Mouse (Mus musculus) erythroblast, embryonic 14.5 days (primary cell): ENCODE data around the gene Defb23. TPM values are rescaled to one million over a fixed set of nuclear protein-coding genes. Genes with fewer than 3 reads are reported as not detected.

Experiments
- H3K27me3 ChIP-seq: 2 replicates; pipeline ENCODE4 v1.6.1; 2012; ENCODE audit warnings: inconsistent platforms; ENCODE audit not compliant: control insufficient read depth
- H3K36me3 ChIP-seq: 2 replicates; pipeline ENCODE4 v1.6.1; 2012; ENCODE audit warnings: mild to moderate bottlenecking, inconsistent platforms; ENCODE audit not compliant: control insufficient read depth
- H3K4me1 ChIP-seq: 2 replicates; pipeline ENCODE4 v1.6.1; 2012; ENCODE audit warnings: inconsistent platforms; ENCODE audit not compliant: control insufficient read depth
- H3K4me3 ChIP-seq: replicated peaks from 2 replicates; pipeline ENCODE3; 2012; ENCODE audit warnings: moderate library complexity, mild to moderate bottlenecking, inconsistent platforms
- H3K9me3 ChIP-seq: 2 replicates; pipeline ENCODE4 v1.6.1; 2012; ENCODE audit warnings: low read length, inconsistent platforms, mixed read lengths; ENCODE audit not compliant: control insufficient read depth
- GATA1 ChIP-seq: IDR thresholded peaks from 2 replicates; pipeline ENCODE4 v1.6.1; 2012; ENCODE audit warnings: low read length, inconsistent platforms, mixed read lengths
- TAL1 ChIP-seq: IDR thresholded peaks from 3 replicates; pipeline ENCODE4 v1.6.1; 2012; ENCODE audit warnings: low read length, inconsistent platforms, mixed read lengths
- polyA plus RNA-seq: library from polyadenylated mRNA; stranded (reverse); fragments of >175 nt; gene quantifications from 2 replicates; pipeline ENCODE4 v1.2.3, GENCODE M21; 2012

Defb23 gene
- not detected in 2 replicates for polyA plus RNA-seq

DNA sequence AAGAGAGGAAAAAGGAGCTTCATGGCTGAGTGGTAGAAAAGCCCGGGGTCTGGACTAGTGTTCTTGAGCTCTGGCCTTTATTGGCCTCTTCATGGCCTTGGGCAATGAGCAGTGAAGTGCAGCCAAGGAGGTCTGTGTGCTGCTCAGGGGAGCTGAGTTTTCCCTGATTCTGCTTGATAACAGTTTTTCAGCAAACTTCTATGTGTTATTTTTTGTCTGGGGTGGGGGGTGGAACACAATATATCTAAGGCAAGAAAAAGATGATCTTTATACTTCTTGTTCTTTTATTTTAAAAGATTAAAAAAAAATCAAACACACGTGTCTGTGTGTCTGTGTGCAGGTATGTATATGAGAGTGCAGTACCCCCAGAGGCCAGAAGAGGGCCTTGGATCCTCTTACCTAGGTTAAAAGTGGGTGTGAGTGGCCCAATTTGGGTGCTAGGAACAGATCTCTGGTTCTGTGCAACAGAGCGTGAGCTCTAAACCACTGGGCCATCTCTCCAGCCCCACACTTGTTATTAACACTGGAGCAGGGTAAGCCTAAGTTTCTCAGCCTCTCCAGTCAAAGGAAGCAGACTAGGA, at the start of gene Defb23:
Gene Defb23, minus strand, starts transcription at position 51 of the 581 bp plus-strand sequence.
- Histone ChIP-seq H3K4me1 (no peaks in the 10 kb centered on the region), H3K27me3 (peaks cover 3% of the 10 kb centered on the region; the same call in 1 of the 2 replicates), H3K9me3 (peaks cover 3% of the 10 kb centered on the region), H3K36me3 (no peaks in the 10 kb centered on the region), H3K4me3 (no peak within 1 kb of the TSS)
- TF ChIP-seq GATA1 (no peak), TAL1 (no peak)

DNA sequence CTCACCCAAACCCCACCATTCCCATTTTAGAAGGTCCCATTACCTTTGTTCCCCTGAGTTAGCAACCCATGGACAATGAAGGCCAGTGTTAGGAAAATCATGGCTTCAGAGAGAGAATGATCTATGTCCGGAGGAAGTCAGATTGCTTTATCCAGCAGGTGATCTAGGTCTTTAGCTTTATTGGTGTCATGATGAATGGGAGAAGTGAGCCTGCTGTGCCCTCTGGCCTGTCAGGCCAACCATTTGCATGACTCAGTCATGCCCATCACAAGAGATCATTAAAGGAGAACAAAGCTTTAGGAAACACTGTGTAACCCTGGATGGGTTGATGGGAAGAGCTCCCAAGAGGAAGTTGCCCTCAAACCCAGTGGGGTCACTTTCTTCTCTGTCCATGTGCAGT, 47.2 kb upstream of the Defb23 start, which contains the start of gene Defb26:
Gene Defb26, minus strand, starts transcription at position 101 of the 400 bp plus-strand sequence.
- Histone ChIP-seq H3K36me3 (no peaks in the 10 kb centered on the region), H3K4me1 (no peaks in the 10 kb centered on the region), H3K4me3 (no peak within 1 kb of the TSS), H3K9me3 (no peaks in the 10 kb centered on the region), H3K27me3 (no peaks in the 10 kb centered on the region)
- TF ChIP-seq TAL1 = no peak
- no peak for TF ChIP-seq GATA1

DNA sequence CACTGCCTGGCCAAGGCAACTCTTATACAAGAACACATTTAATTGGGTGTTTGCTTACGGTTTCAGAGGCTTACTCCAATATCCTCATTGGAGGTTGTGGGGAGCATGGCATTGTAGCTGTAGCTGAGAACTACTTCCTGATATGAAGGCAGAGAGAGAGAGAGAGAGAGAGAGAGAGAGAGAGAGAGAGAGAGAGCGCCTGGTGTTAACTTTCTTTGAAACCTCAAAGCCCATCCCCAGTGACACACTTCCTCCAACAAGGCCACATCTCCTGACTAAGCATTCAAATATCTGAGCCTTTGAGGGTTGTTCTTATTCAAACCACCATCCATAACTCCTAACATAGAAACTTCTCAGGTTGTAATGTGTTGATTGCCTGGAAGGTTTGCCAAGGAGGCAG, 39.5 kb upstream of the Defb23 start:
- H3K36me3 ChIP-seq = no peaks in the 10 kb centered on the region
- no peak overlapping the region for H3K4me3 ChIP-seq
- H3K4me1 ChIP-seq = no peaks in the 10 kb centered on the region; the same call in 1 of the 2 replicates
- H3K27me3 ChIP-seq = no peaks in the 10 kb centered on the region
- no peaks in the 10 kb centered on the region for H3K9me3 ChIP-seq
- no peak for TF ChIP-seq GATA1
- TF ChIP-seq TAL1 = no peak

DNA sequence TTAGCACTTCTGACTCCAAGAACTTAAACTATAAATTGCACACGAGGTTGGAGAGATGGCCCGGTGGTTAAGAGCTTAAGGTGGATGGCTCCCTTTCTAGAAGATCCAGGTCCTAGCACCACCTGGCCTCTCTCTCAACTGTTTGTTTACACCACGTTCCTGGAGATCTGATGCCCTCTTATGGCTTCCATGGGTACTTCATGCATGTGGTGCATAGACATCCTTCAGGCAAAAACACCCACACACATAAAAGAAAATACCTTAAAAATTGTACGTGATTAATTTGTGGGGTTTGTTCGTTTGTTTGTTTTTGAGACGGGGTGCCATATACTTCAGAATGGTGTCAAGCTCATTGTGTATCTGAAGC, 36.4 kb upstream of the Defb23 start:
- Histone ChIP-seq H3K4me1 (peaks cover 2% of the 10 kb centered on the region), H3K27me3 (no peaks in the 10 kb centered on the region), H3K9me3 (no peaks in the 10 kb centered on the region), H3K4me3 (no peak overlapping the region), H3K36me3 (no peaks in the 10 kb centered on the region)
- TF ChIP-seq TAL1 (no peak), GATA1 (no peak)

DNA sequence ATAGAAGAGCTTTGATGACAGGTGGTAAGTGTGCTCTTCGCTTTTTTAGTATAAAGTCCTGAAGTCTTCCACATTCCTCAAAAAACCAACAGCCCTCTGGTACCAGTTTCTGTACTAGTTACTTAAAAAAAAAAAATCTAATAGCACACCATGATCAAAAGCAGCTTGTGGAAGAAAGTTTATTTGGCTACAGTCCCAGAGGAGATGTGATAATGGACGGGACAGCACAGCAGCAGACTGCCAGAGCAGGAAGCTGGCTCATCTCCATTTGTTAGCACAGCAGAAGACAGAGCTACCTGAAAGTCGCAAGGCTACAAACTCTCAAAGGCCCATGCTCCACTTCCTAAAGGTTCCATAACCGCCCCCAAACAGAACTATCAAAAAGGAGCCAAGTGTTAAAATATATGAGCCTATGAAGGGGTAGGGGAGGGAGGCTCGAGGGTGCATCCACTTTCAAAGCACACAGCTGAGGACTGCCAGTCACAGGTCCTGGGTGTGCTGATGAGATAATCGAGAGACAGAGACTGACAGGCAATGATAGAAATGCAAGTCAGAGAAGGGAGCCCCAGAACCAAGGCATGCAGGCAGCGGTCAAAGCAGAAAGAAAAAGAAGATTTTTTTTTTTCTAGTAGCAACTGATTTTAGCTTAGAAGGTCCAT, 35.9 kb upstream of the Defb23 start:
- no peak for TF ChIP-seq TAL1
- no peak for TF ChIP-seq GATA1
- Histone ChIP-seq H3K27me3 (no peaks in the 10 kb centered on the region), H3K4me1 (peaks cover 2% of the 10 kb centered on the region), H3K9me3 (no peaks in the 10 kb centered on the region), H3K36me3 (no peaks in the 10 kb centered on the region), H3K4me3 (no peak overlapping the region)

DNA sequence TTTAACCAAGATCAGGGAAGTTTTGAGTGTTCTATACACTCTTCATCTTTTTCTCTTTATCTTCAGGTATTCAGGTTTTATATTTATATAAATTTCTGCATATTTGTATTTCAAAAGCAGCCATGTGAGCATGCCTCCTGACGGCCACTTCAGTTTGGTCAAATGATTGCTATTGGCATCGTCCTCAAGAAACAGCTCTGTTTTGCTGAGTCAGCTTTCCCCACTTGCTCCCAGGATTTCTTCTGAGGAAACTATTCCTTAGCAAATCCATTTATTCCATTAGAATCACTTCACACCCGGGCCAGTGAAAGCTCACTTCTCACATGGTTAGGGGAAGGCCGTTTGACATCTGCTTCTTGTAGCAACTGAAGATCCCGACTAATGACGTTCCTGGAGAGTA, 33.6 kb upstream of the Defb23 start:
- Histone ChIP-seq H3K4me3 (no peak overlapping the region), H3K9me3 (no peaks in the 10 kb centered on the region), H3K4me1 (peaks cover 2% of the 10 kb centered on the region), H3K27me3 (no peaks in the 10 kb centered on the region), H3K36me3 (no peaks in the 10 kb centered on the region)
- no peak for TF ChIP-seq GATA1
- TF ChIP-seq TAL1 = no peak

DNA sequence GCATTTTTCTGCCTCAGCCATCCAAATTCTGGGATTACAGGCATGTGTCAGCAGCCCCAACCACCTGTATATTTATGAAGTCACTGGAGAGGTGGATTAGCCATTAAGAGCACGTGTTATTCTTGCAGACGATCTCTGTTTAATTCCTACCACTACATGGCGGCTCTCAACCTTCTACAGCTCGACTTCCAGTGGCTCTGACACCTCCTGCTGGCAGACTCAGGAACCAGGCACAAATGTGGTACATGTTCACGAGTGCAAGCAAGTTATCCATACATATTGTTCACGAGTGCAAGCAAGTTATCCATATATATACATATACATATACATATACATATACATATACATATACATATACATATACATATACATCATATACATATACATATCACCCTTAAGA, 28.7 kb upstream of the Defb23 start:
- Histone ChIP-seq H3K36me3 (no peaks in the 10 kb centered on the region), H3K9me3 (no peaks in the 10 kb centered on the region), H3K4me3 (no peak overlapping the region), H3K4me1 (peaks cover 2% of the 10 kb centered on the region), H3K27me3 (no peaks in the 10 kb centered on the region)
- no peak for TF ChIP-seq TAL1
- no peak for TF ChIP-seq GATA1

DNA sequence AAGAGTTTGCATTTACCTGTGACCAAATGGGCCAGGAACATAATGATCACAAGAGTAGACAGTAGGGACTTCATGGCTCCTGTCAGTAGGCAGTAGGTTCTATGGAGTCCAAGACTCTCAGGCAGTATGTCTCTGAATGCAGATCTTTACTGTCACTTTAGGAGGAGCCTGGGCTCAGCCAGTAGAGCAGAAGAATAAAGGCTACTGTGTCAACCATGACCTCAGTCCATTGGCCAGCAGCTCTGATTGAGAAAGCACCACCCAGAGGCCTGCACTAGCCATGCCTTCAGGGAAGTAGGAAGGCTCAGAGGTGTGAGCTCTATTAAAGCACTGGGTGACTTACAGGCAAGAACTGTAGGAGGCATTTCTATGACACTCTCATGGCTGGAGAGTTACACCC, 25.6 kb upstream of the Defb23 start, which contains the start of gene Defb22:
Gene Defb22, minus strand, starts transcription at position 101 of the 400 bp plus-strand sequence.
- TF ChIP-seq GATA1 (no peak), TAL1 (no peak)
- H3K4me1 ChIP-seq = no peaks in the 10 kb centered on the region
- H3K9me3 ChIP-seq = peaks cover 3% of the 10 kb centered on the region; the same call in 1 of the 2 replicates
- no peaks in the 10 kb centered on the region for H3K36me3 ChIP-seq
- H3K4me3 ChIP-seq = no peak within 1 kb of the TSS
- no peaks in the 10 kb centered on the region for H3K27me3 ChIP-seq

DNA sequence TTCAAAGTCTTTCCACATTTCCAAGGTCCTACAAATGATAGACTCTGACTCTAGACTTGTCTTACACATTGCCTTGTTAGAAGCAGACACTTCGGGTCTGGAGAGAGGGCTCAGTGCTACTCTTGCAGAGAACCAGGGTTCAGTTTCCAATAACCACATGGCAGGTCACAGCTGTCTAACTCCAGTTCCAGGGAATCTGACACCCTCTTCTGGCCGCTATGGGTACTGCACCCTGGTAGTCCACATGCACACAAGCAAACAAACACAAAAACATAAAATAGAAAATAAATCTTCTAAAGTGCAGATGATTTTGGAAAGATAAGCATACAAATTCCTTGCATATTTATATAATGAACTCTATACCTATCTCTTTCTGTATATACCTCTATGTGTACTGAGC, 22.6 kb upstream of the Defb23 start:
- Histone ChIP-seq H3K27me3 (no peaks in the 10 kb centered on the region), H3K36me3 (no peaks in the 10 kb centered on the region), H3K9me3 (peaks cover 3% of the 10 kb centered on the region; the same call in 1 of the 2 replicates), H3K4me1 (no peaks in the 10 kb centered on the region), H3K4me3 (no peak overlapping the region)
- TF ChIP-seq TAL1 (no peak), GATA1 (no peak)
